Mouse (Mus musculus) ovary, postnatal 10 days (tissue): ENCODE measurements at regions not wholly inside any gene's neighbourhood (a gene's known extent, or its start where the extent isn't known, plus 50 kb on each side); places are given as distances from the start of the nearest gene placed in this dataset.

Source experiments
- DNase-seq: peaks from one replicate; pipeline ENCODE4 v3.0.0; 2022; ENCODE audit warnings: low spot score

GRCm38 (mm10) chr4:153727896-153728422 lies 229.1 kb upstream of the A430005L14Rik start:
- no peak for DNase-seq

DNA sequence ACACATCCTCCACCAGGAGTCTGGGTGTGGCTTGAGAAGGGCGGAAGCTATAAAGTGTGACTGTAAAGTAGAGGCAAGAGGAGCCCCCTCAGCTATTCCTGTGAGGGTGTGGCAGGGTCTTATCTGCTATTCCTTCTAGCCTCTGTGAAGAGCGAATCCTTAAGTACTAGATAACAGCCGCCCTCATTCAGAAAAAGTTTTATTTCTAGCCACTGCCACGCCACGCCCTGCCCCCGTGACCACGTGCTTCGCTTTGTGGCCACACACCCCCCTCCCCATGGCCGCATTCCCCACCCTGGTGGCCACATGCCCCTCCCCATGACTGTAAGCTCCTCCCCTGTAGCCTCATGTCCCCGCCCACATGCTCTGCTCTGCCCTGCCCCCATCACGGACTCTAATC lies 218.9 kb upstream of the A430005L14Rik start:
- no peak for DNase-seq

GRCm38 (mm10) chr4:153742241-153742640 lies 214.8 kb upstream of the A430005L14Rik start:
- no peak for DNase-seq

GRCm38 (mm10) chr4:153752791-153753190 lies 204.2 kb upstream of the A430005L14Rik start:
- no peak for DNase-seq

DNA sequence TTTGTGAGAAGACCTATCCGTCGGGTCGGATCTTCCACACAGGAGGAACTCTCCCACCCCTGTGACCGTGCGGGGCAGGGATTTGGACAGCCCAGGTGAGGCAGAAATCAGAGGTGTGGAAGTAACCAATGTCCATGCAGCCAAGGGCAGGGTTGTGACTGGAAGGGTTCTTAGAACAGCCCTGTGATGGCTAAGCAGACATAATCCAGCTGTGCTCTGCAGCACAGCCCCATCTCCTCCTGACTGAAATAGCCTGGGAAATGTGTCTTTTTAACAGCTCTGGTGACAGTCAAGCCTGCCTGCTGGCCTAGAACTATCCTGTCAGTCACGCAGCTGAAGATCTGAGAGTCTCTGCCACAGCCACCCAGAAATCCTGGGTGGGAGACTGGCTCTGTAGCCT lies 198.7 kb upstream of the A430005L14Rik start:
- DNase-seq, result no peak

DNA sequence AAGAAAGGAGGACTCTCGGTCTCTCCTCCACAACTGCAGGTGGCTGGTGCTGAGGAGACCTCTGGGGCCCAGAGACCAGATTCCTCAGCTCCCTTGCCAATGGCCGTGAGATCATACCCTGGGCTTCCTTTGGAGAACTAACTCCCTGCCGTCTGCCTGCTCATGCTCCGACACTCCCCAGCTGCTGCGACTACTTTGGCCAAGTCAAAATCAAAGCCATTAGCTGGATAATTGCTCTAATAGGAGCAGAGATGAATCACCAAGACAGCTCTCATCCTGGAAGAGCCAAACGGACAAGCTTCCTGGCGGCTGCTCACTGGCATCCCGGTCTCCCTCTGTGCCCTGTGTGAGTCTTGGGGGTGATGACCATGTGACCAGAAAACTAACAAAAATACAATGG lies 198.3 kb upstream of the A430005L14Rik start:
- DNase-seq, result no peak

DNA sequence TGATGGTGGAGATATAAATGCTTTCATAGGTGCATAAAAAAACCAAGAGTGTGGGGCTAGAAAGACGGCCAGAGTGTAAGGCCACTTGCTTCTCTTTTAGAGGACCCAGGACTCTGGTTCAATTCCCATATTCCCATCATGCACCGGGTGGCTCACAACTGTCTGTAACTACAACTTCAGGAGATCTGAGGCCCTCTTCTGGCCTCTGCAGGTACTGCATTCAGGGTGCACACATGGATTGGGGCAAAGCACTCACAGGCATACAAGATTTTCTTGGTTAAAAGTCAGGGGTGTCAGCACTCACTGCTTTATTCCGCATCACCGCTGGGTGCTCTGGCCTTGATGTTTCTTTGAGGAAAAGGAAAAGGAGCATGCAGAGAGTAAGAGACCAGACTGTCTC lies 196.1 kb upstream of the A430005L14Rik start:
- DNase-seq, result no peak

GRCm38 (mm10) chr4:153763413-153763812 lies 193.6 kb upstream of the A430005L14Rik start:
- DNase-seq, result no peak

DNA sequence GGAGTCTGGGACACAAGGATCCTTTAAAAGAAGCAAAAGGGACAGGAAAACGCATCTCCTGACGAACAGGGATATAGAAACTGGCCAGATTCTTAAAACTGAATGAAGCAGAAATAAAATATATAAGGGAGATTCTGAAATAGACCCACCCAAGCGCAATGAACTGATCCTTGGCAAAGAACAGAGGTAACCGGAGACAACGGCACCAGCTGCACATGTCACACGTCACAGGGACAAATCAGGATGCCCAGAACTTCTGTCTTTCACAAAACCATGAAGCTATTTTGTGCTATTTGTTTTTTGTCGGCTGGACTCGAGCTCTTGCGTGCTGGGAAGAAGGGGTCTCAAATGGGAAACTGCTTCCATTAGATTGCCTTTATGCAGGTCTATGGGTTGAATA lies 189.3 kb upstream of the A430005L14Rik start:
- no peak for DNase-seq

DNA sequence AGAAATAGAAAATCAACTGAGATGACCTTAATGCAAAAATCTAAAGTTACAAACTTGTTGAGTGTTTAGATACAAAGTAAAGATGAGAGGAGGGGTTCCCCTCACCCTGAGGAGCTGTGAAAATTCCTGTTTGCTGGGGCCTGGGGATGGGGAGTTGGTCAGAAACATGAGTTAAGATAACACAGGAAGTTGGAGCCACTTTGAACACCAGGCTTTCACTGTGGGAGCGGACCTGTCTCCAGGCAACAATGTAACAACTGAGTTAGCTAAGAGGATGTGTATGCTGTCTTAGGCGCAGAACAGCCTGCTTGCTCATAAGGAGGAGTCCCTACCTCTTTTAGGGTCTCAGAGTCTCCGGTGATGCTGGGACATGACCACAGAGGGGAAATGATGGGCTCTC lies 188.7 kb upstream of the A430005L14Rik start:
- DNase-seq, result no peak

- no peak for DNase-seq
Observed at GRCm38 (mm10) chr4:153770675-153771074, 186.4 kb upstream of the A430005L14Rik start.

DNA sequence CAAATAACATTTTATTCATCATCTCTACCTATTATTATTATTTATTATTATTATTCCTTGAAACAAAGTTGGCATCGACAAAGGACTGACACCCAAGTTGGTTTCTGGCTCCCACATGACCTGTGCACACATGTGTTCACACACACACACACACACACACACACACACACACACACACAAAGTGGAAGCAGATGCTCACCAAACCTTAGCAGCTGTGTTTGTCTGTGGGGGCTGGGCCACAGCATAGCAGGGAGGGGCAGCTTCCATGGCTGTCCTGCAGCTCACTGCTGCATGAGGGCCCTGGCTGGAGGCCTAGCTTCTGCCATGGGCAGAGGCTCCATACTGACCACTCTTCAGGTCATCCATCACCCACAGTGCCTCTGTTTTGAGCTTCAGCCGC lies 176.5 kb upstream of the A430005L14Rik start:
- DNase-seq, result no peak

GRCm38 (mm10) chr4:153781271-153781670 lies 175.8 kb upstream of the A430005L14Rik start:
- no peak for DNase-seq

DNA sequence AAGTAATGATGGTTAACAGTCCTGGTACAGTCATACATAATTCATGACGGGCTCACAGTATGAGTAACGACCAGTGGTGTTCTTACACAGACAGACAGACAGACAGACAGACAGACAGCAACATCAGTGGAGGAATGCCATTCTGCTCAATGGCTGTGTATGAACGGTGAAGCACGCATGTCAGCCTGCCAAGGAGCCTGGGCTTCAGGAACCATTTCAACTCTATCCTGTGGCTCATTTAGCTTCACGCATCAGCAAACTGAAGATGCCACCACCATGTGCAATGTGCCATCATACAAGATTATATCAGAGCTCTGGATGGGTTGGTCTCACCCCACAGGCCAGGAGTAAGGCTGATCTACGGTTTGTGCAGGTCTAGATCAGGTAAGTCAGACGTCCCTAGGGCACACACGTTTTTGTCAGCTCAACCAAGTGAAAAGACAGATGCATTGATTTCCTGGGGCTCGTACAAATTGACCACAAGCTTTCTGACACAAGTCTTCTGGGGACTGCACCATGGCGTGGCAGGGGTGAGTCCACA lies 175.0 kb upstream of the A430005L14Rik start:
- DNase-seq, result no peak

GRCm38 (mm10) chr4:153784401-153784800 lies 172.6 kb upstream of the A430005L14Rik start:
- no peak for DNase-seq

DNA sequence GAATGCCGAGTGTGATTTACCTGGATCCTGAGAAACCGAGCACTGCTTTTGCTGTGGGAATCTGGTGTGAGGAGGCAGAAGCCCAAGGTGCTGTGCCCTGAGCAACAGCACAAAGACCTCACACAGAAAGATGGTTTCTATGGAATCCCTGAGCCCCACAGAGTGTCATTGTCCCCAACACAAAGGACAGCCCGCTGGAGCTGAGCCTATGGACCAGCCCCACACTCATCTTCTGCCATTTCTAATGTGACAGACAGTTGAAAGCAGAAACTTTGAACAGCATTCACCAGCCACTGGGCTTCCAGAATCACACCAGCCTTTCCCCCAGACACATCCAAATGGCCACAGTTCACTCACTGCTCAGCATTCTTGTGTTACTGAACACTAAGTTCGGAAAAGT lies 171.5 kb upstream of the A430005L14Rik start:
- DNase-seq, result no peak

DNA sequence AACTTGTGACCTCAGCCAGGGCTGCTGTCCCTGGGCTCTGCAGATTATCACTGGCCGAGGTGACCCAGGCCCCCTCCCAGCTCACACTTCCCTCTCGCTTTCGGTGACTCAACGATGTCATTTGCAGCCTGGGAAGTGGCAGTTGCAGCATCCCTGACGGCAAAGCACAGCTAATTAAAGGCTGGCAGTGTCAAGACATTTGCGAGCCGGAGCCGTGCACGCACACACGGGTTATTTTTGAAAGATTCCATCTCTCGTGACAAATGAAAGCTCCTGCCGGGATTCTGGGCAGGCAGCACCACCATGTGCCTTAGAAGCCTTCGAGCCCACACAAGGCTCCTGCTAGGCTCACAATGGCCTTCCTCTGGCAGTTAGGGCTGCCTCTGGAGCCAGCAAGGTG lies 164.7 kb upstream of the A430005L14Rik start:
- DNase-seq, result no peak

DNA sequence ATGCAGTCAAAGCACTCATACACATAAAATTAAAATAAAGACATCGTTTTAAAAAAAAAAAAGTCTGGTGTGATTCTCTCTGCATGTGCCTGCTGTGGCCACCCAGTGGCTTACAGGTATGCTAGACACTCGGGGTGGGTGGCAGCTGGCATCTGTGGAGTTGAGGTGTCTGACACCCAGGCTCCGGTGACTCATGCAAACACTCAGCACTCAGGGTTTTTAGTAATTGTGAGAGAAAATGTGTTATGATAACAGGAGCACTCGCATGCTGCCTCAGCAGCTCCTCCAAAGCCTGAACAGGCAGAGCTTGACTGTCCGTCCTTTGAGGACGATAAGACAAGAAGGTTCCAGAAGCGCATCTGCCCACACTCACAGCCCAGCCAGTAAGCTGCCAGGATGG lies 159.0 kb upstream of the A430005L14Rik start:
- no peak for DNase-seq

DNA sequence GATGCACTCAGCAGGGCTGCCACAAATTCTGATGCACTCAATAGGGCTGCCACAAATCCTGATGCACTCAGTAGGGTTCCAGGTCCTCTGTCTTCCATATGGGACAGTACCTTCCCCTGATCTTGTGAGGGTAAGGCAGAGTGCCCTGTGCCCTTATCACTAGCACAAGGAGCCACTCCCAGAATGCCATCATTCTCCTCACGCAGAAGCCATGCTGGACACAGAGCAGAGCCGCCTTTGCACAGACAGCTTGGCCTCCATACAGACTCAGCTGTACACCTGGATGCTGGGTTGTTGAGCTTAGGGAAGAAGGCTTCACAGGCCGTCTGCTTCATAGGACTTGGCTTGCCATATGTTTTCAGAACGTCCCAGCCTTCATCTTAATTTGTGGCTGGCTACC lies 151.3 kb upstream of the A430005L14Rik start:
- DNase-seq, result no peak

- DNase-seq, result no peak
Observed at GRCm38 (mm10) chr4:153806180-153806692, 150.8 kb upstream of the A430005L14Rik start.

DNA sequence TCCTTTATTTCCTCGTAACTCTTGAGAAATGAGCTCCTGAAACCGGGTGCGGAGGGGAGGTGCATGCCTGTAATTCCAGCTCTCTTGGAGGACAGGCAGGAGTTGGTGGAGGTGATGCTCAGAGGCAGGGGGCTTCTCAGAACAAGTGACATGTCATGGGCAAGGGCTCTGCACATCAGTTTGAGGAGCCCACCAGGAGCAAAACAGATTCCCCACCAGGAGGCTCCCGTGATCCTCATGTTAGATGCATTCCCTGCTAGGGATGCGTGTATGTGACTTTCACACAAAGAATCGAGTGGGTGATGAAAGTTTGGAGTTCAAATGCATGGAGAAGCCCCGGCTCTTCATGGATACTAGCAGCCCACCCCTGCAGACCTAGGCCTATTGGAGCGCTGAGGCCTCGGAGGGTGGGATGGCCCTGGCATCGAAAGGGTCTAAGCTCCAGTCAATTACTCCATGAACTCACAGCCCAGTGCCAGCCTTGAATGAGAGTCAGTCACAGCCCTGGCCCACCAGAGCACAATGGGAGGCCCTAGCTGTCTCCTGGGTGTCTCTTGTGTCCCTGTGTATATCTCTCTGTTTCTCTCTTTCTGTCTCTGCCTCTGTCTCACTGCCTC lies 150.1 kb upstream of the A430005L14Rik start:
- no peak for DNase-seq

DNA sequence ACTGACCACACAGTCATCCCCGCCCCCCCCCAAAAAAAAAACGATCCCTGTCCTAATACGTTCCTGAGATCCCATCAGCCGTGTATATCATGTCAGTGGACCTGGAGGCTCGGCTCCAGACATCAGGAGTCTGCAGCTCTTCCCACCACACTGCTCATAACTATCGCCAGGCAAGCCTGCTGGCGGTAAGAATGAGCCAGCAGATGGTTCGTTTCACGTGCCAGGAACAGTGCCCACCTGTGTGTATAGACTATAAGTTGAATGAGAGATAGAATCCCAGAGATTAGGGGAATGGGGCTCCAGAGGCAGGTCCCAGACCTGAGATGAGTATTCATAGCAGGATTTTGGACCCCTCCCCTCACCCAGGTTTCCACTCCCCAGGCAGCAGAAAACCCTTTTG lies 144.2 kb upstream of the A430005L14Rik start:
- no peak for DNase-seq

- DNase-seq, result no peak
Observed at GRCm38 (mm10) chr4:153827914-153828313, 129.1 kb upstream of the A430005L14Rik start.

DNA sequence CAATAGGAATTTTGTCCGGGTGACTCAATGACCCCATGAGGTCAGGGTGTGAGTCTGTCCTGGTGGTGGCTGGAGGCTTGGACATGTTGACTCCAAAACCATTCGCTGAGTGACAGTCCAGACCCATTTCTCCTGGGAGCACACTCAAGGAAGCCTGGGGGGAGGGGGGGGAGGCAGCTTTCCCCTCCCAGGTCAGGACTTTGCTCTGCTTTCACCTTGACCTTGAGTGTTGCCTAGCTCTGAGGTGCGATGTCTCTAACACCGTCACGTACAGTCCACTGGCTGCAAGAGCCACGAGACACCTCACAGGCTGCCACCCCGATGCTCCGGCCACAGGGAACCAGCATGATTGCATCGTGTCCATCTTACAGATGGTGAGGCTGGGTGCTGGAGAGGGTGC lies 127.3 kb upstream of the A430005L14Rik start:
- no peak for DNase-seq
